Mouse (Mus musculus) embryonic fibroblast, embryonic 13.5 days (primary cell): ENCODE data around the gene Gdnf.

Experiments
- CTCF ChIP-seq: IDR thresholded peaks from 2 replicates; pipeline ENCODE4 v1.5.1; 2011; ENCODE audit warnings: mild to moderate bottlenecking, control low read depth, low read length, moderate library complexity, borderline replicate concordance; ENCODE audit not compliant: insufficient read depth
- POLR2A ChIP-seq: IDR thresholded peaks from 2 replicates; pipeline ENCODE4 v1.6.1; 2011; ENCODE audit warnings: low read depth, mild to moderate bottlenecking, control low read depth, low read length, moderate library complexity

GRCm38 (mm10) chr15:7884181-7884580, 73.5 kb downstream of the Gdnf start:
- TF ChIP-seq POLR2A (no peak), CTCF (no peak)
